Mouse (Mus musculus) midbrain, embryonic 14.5 days (tissue): Measurements from ENCODE around the gene Mcm6. TPM values are rescaled to one million over a fixed set of nuclear protein-coding genes. Genes with fewer than 3 reads are reported as not detected.
"Not testable (repeated sequence)": the region's sequence is repeated elsewhere in the genome, so short reads cannot be mapped to it uniquely, and the experiment has no call there.

Experiments
- ATAC-seq: fragments of 200-750 bp; cut with Nextera tagmentation; 2 replicates; pipeline ENCODE4 v1.8.0; 2017; ENCODE audit warnings: moderate number of reproducible peaks, moderate library complexity; ENCODE audit not compliant: low FRiP score, low TSS enrichment
- DNase-seq: peaks from one replicate; pipeline ENCODE4 v3.0.0-alpha.2; 2015
- H3K27ac ChIP-seq: fragments of 300-500 bp; sonication (generic); replicated peaks from 2 replicates; pipeline ENCODE4 v1.5.1; 2014; ENCODE audit warnings: mild to moderate bottlenecking, low read depth, low read length, moderate library complexity
- H3K27me3 ChIP-seq: fragments of 300-500 bp; sonication (generic); 2 replicates; pipeline ENCODE4 v1.6.1; 2014; ENCODE audit warnings: low read length, control low read depth, mixed read lengths; ENCODE audit not compliant: control insufficient read depth, insufficient read depth
- H3K36me3 ChIP-seq: fragments of 300-500 bp; sonication (generic); 2 replicates; pipeline ENCODE4 v1.6.1; 2014; ENCODE audit warnings: low read length, control low read depth; ENCODE audit not compliant: control insufficient read depth, insufficient read depth
- H3K4me1 ChIP-seq: fragments of 300-500 bp; sonication (generic); 2 replicates; pipeline ENCODE4 v1.6.1; 2014; ENCODE audit warnings: mild to moderate bottlenecking, antibody characterized with exemption, low read length, control low read depth; ENCODE audit not compliant: control insufficient read depth, insufficient read depth
- H3K4me2 ChIP-seq: fragments of 300-500 bp; sonication (generic); 2 replicates; pipeline ENCODE4 v1.6.1; 2014; ENCODE audit warnings: mild to moderate bottlenecking, low read length, moderate library complexity
- H3K4me3 ChIP-seq: fragments of 300-500 bp; sonication (generic); replicated peaks from 2 replicates; pipeline ENCODE4 v1.5.1; 2014; ENCODE audit warnings: low read depth, low read length
- H3K9ac ChIP-seq: fragments of 300-500 bp; sonication (generic); replicated peaks from 2 replicates; pipeline ENCODE4 v1.6.1; 2014; ENCODE audit warnings: mild to moderate bottlenecking, low read length, moderate library complexity
- H3K9me3 ChIP-seq: fragments of 300-500 bp; sonication (generic); 2 replicates; pipeline ENCODE4 v1.6.1; 2016; ENCODE audit warnings: low read length, control low read depth, mixed read lengths; ENCODE audit not compliant: control insufficient read depth
- WGBS: fragments of 180-500 bp; shearing (Covaris S2); extraction: QIAGEN DNeasy Blood & Tissue Kit; methylation state at CpG from one replicate; pipeline ENCODE4 v1.1.7; 2014; 5-methylcytosine and 5-hydroxymethylcytosine counted together
- polyA plus RNA-seq: library from polyadenylated mRNA; unstranded; fragments of >200 nt; fragmentation: Nextera tagmentation; extraction: Ambion mirVana; gene quantifications from 2 replicates; pipeline ENCODE4 v1.2.1, GENCODE M21; 2014

Mcm6 gene
- polyA plus RNA-seq, 1 experiment from 2014 or later = 77.8 TPM

DNA sequence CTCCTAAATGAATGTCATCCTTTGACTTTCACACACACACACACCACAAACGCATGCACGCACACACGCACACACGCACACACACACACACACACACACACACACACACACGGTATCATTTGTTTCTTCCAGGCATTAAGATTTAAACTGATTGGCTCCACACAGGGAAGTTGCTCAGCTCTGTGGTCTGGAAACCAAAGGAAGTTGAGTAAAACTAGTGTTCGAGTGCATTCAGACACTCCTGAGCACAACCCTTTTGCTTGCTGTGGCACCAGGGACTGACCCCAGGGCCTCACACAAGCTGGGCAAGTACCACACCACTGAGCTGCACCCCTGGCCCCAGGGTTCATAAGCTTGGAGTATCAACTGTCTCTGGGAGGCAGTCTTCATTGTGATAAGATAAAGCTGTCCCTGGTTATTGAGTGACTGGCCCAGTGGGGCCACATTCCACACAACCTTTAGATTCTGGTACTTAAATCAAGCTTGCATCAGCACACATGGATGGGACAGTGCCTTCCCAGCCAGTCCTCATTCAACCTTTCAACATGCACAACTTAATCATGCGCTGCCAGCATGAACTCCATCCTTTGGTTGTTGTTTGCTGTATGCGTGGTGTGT is 36.3 kb downstream of the Mcm6 start:
- no peak overlapping the region for H3K9ac ChIP-seq
- no peak overlapping the region for H3K27ac ChIP-seq
- H3K4me1 ChIP-seq = no peaks in the 10 kb centered on the region
- DNase-seq (no peak), ATAC-seq (no peak)
- no peaks in the 10 kb centered on the region for H3K27me3 ChIP-seq
- no peaks in the 10 kb centered on the region for H3K36me3 ChIP-seq
- H3K9me3 ChIP-seq = no peaks in the 10 kb centered on the region
- no peak overlapping the region for H3K4me2 ChIP-seq
- WGBS = 94% methylated on average over 8 of the region's 8 CpGs
- no peak overlapping the region for H3K4me3 ChIP-seq

DNA sequence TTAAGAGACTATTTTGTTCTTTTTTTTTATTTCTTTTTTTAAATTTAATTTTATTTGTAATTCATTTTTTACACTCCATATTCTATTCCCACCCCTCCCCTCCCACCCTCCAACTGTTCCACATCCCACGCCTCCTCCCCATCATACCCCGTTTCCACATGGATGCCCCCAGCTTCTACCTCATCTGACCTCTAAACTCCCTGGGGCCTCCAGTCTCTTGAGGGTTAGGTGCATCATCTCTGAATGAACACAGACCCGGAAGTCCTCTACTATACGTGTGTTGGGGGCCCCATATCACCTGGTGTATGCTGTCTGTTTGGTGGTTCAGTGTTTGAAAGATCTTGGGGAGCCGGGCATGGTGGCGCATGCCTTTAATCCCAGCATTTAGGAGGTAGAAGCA is 40.2 kb downstream of the Mcm6 start:
- not testable (repeated sequence) for H3K4me3 ChIP-seq, H3K9ac ChIP-seq, H3K27me3 ChIP-seq, H3K27ac ChIP-seq, H3K36me3 ChIP-seq, H3K4me2 ChIP-seq, ATAC-seq, H3K4me1 ChIP-seq, H3K9me3 ChIP-seq, DNase-seq
- 87% methylated on average over 6 of the region's 6 CpGs for WGBS

DNA sequence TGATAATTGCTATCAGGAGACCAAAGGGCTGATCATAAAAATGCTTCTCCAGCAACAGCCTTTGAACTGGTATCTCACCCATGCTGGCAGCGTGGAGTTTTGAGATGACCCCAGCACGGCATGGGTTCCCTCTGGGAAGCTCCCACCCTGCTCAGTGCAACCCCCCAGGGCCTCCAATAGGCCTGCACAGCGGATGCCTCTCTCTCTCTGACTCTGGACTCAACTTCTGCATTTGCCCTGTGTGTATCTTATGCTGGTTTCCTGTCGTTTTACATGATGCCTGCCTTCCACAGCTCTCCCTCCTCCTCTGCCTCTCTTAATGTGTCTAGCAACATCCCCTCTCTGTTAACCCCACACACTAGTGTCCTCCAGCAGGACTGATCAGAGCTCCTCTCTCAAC is 44.8 kb downstream of the Mcm6 start:
- WGBS = 72% methylated on average over 4 of the region's 4 CpGs
- no peak for ATAC-seq

DNA sequence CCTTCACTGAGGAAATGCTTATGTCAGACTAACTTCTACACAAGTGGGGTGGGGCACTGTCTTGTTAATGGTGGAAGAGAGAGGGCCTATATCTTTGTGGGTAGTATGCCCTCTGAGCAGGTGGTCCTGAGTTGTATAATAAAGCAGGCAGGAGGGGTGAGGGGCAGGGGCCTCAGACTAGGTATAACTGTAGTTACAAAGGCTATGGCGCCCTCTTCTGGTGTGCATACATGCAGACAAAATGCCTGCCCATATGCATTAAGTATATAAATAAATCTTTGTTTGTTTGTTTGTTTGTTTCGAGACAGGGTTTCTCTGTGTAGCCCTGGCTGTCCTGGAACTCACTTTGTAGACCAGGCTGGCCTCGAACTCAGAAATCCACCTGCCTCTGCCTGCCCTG is 50.4 kb downstream of the Mcm6 start:
- no peak for ATAC-seq

More for the DNA sequence above, 44.8 kb downstream of the Mcm6 start:
- no peak for DNase-seq
- Histone ChIP-seq H3K4me2 (no peak overlapping the region), H3K4me3 (no peak overlapping the region), H3K36me3 (no peaks in the 10 kb centered on the region), H3K9ac (no peak overlapping the region), H3K27ac (no peak overlapping the region), H3K9me3 (no peaks in the 10 kb centered on the region), H3K27me3 (no peaks in the 10 kb centered on the region), H3K4me1 (no peaks in the 10 kb centered on the region)

DNA sequence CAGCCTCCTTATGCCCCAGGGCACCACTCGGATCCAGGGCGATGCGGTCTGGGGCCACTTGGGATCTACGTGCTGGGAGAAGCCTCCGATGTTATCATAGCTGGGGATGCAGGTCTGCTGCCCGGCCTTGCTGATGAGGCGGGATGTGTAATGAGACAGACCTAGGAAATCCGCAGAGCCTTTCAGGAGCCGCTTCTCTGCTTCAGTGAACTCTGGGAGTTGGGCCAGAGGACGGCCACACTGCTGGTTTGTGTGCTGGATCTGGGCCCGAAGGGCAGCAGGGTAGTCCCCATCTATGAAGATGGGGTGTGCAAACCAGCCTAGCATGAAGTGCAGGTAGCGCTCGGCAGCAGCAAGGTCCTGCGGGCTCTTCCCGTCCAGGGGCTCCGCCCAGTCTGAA is 55.6 kb downstream of the Mcm6 start:
- Histone ChIP-seq H3K4me3 (no peak overlapping the region), H3K36me3 (no peaks in the 10 kb centered on the region), H3K27me3 (no peaks in the 10 kb centered on the region), H3K4me1 (no peaks in the 10 kb centered on the region), H3K9me3 (no peaks in the 10 kb centered on the region), H3K4me2 (no peak overlapping the region), H3K27ac (no peak overlapping the region), H3K9ac (no peak overlapping the region)
- no peak for ATAC-seq
- WGBS = 89% methylated on average over 16 of the region's 16 CpGs
- peak; percentile 42 for DNase-seq

More for the DNA sequence above, 50.4 kb downstream of the Mcm6 start:
- 79% methylated on average over 3 of the region's 3 CpGs for WGBS
- peak; percentile 29 for DNase-seq
- Histone ChIP-seq H3K4me3 (no peak overlapping the region), H3K27me3 (no peaks in the 10 kb centered on the region), H3K9ac (no peak overlapping the region), H3K9me3 (no peaks in the 10 kb centered on the region), H3K27ac (no peak overlapping the region), H3K36me3 (no peaks in the 10 kb centered on the region), H3K4me1 (no peaks in the 10 kb centered on the region), H3K4me2 (no peak overlapping the region)

DNA sequence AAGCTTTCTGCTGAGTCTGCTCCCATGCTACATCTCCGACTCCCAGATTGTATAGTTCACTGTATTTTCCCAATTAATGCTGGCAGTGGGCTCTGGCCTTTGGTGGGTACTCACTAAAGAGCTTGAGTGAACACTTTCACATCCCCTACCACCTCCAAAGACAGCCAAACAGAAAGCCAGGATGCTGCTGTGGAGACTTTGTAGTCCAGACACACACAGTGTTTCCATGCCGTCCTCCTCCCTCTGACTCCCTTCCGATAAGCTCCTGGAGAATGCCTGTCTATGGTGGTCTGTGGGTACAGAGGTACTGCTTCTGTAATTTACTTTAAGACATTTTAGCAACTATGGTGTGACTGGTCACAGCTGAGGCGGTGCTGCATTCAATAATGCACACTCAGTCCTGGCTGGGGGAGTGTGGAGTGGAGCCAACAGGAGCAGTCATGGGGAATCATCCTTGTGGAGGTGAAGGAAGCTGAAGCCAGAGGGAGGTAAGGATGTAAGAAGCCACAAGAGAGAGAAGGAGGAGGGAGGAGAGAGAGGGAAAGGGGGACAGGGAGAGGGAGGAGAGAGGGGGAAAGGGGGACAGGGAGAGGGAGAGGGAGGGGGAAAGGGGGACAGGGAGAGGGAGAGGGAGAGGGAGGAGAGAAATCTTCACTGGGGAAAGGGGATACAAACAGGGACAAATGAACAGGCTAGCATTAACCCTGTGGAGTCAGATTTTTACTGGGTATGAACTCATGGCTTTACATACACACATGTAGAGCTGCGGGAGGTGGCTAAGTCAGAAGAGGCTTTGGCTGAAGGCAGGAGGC is 63.5 kb downstream of the Mcm6 start:
- WGBS = 71% methylated on average over 5 of the region's 5 CpGs
- Histone ChIP-seq H3K36me3 (no peaks in the 10 kb centered on the region), H3K9ac (no peak overlapping the region), H3K27ac (no peak overlapping the region), H3K4me3 (no peak overlapping the region), H3K9me3 (no peaks in the 10 kb centered on the region), H3K27me3 (no peaks in the 10 kb centered on the region), H3K4me1 (no peaks in the 10 kb centered on the region), H3K4me2 (no peak overlapping the region)
- no peak for ATAC-seq
- peak; percentile 16 for DNase-seq

DNA sequence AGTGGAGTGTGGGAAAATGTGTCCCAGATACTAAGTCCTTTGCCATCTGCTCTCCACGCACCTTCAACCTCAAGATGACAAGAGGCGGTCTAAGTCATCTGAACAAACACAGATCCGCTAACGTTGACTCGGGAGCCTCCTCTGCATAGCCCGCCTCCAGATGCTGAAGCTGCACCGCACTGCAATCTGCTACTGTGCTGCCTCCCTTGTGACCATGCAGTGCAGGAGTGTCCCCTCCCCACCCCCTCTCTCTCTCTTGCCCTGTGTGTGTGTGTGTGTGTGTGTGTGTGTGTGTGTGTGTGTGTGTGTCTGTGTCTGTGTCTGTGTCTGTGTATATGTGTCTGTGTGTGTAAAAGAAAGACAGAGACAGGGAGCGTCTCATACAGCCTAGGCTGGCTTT is 64.2 kb downstream of the Mcm6 start:
- ATAC-seq = no peak
- H3K27ac ChIP-seq = no peak overlapping the region
- H3K4me1 ChIP-seq = no peaks in the 10 kb centered on the region
- H3K9ac ChIP-seq = no peak overlapping the region
- no peak overlapping the region for H3K4me2 ChIP-seq
- H3K9me3 ChIP-seq = no peaks in the 10 kb centered on the region
- no peaks in the 10 kb centered on the region for H3K27me3 ChIP-seq
- H3K36me3 ChIP-seq = no peaks in the 10 kb centered on the region
- 88% methylated on average over 8 of the region's 8 CpGs for WGBS
- DNase-seq = no peak
- no peak overlapping the region for H3K4me3 ChIP-seq

DNA sequence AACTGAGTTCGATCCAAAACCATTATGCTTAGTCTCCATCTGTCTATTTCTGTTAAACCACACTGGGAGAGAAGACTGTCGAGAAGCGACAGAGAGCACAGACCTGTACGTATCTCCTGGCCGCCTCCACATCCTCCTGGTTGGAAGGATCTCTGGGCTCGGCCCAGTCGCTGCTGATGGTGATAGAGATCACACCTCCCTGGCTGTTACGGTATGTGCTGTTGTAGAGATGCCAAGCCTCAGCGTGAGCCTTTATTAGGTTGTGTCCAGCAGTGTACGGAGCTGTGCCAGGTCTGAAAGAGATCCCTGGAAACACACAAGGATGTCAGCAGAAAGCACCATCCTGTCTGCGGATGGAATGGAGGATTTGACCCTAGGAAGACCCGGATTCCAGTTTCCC is 65.9 kb downstream of the Mcm6 start:
- DNase-seq (no peak), ATAC-seq (no peak)
- Histone ChIP-seq H3K4me1 (no peaks in the 10 kb centered on the region), H3K9ac (no peak overlapping the region), H3K4me3 (no peak overlapping the region), H3K36me3 (no peaks in the 10 kb centered on the region), H3K27ac (no peak overlapping the region), H3K9me3 (no peaks in the 10 kb centered on the region), H3K27me3 (no peaks in the 10 kb centered on the region), H3K4me2 (no peak overlapping the region)
- WGBS = 94% methylated on average over 12 of the region's 12 CpGs

DNA sequence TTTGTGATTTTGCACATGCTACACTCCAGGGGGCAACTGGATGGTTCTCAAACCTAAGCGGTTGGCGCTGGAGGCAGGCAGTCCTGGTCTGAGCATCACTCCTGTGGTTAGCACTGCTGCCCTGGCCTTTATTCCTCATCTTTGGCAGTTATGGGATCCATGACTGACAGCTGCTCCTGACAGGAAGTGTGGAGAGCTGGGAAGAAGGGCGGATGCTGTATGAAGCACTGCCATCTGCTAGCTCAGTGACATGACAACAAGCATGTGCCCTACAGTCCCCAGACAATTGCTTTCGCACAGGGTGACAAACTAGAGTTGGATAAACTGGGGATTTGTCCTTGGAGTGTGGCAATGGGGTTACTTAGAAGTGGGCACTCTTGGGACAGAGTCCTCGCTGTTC is 69.2 kb downstream of the Mcm6 start:
- WGBS = 82% methylated on average over 5 of the region's 5 CpGs
- Histone ChIP-seq H3K36me3 (no peaks in the 10 kb centered on the region), H3K27me3 (no peaks in the 10 kb centered on the region), H3K4me1 (no peaks in the 10 kb centered on the region), H3K27ac (no peak overlapping the region), H3K4me2 (no peak overlapping the region), H3K9ac (no peak overlapping the region), H3K4me3 (no peak overlapping the region), H3K9me3 (no peaks in the 10 kb centered on the region)
- DNase-seq = no peak
- ATAC-seq = no peak
